Mouse (Mus musculus): ENCODE results near the gene Gm17693.
"Not testable (repeated sequence)": the region's sequence is repeated elsewhere in the genome, so short reads cannot be mapped to it uniquely, and the experiment has no call there.

The Gm17693 gene

GRCm38 (mm10) chrX:125705144-125705543 lies at the start of gene Gm17693:
TSS of gene Gm17693 (plus strand) at chrX:125705444.
- DNase-seq (ENCODE audit: low spot score), result not testable (repeated sequence)
